Mouse (Mus musculus) 3134 (cell line): ENCODE data around the gene Vmn2r32.
"Not testable (repeated sequence)": the region's sequence is repeated elsewhere in the genome, so short reads cannot be mapped to it uniquely, and the experiment has no call there.

Source experiments
- DNase-seq: peaks from one replicate; pipeline ENCODE4 v3.0.0-alpha.2; 2011; ENCODE audit warnings: low spot score; ENCODE audit not compliant: insufficient read length; ENCODE audit errors: extremely low read depth

Vmn2r32 gene

GRCm38 (mm10) chr7:7479918-7480317 is at the start of gene Vmn2r32:
Vmn2r32 (minus strand) TSS chr7:7480018.
- DNase-seq, result not testable (repeated sequence)
